ENCODE assay signal across 8 mouse cellular contexts in the genomic region with DNA sequence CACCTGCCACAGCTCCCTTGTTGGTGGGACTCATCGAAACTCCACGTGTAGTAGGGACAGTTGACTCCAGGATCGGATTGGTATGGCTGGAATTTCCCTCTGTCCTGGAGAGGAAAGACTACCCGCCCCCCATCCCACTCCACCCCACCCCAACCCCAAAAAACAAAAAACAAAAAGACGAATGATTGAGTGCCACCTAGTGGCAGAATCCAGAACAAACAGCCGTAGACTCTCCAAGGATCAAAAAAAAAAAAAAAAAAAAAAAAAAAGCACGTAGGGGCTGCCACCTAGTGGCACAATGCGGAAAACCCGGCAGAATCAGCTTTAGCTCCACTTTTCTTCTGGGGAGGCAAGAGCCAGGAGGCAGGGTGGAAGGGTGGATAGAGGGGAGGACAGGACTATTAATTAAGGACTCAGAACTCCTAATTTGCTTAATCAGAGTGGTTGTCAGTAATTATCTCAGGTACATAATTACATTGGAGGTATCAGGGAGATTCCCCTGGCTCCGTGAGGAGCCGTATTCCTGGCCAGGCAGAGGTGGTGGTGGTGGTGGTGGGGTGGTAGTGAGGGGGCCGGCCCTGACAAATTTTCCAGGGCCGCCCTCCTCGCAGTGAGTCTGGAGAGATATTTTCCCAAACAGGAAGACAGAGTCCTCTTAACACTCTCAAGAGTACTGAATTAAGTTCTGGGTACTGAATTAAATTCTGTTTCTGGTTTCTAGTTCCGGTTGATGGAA.
DNase-seq lines count a peak whose midpoint lies in the region; ATAC-seq and TF ChIP-seq lines count a peak whose summit lies in the region.

No protein-coding gene starts in this region.

- TF ChIP-seq CTCF in left cerebral cortex, adult 2 months (IDR thresholded peaks at IDR 0.05) = peak; percentile 70
- TF ChIP-seq CTCF in gastrocnemius, adult 2 months (IDR thresholded peaks at IDR 0.05) = peak; percentile 71

- intact Hi-C loops in left cerebral cortex, adult 2 months (cut with DNase I) = loop anchor here (1.0 to 10.0 kb wide), 4 partner anchors 77 to 364 kb away; no protein-coding TSS in a partner anchor
- intact Hi-C loops in gastrocnemius, adult 2 months (cut with DNase I) = loop anchor here (1.0 to 10.0 kb wide), 3 partner anchors 77 to 361 kb away; partner anchors contain the start of gene Rps13

- peak; percentile 93 for ATAC-seq in inflammation-experienced regulatory T-cells, adult 6 months
- no peak for ATAC-seq in limb, embryonic 12.5 days (ENCODE audit: insufficient number of reproducible peaks, insufficient read depth, low FRiP score, low TSS enrichment, low read depth)
- no peak; the same call in 1 of the 2 replicates for ATAC-seq in midbrain, embryonic 14.5 days (ENCODE audit: low FRiP score, low TSS enrichment)

- DNase-seq in left cerebral cortex, adult 2 months (ENCODE audit: extremely low spot score in 1 of 2, low spot score in 2 of 2) = peak; percentile 32 to 41
- no peak for DNase-seq in left cerebral cortex, adult 11 months (ENCODE audit: low spot score)
- peak; percentile 37 for DNase-seq in cerebellum, adult 9-11 months
- DNase-seq in gastrocnemius, adult 2 months = peak; percentile 57
- DNase-seq in midbrain, embryonic 14.5 days = peak; percentile 90
- peak; percentile 8 to 47 for DNase-seq in spleen, postnatal 36 days (ENCODE audit: low spot score in 2 of 2)

- peaks cover 6% of the 10 kb centered on the region for H3K4me1 ChIP-seq in limb, embryonic 12.5 days (replicated peaks)
- H3K4me1 ChIP-seq in midbrain, embryonic 14.5 days (ENCODE audit: control insufficient read depth, insufficient read depth, low read length) = no peaks in the 10 kb centered on the region

- no peaks in the 10 kb centered on the region for H3K36me3 ChIP-seq in limb, embryonic 12.5 days
- no peaks in the 10 kb centered on the region for H3K36me3 ChIP-seq in midbrain, embryonic 14.5 days (ENCODE audit: control insufficient read depth, insufficient read depth, low read length)

- no peak overlapping the region for H3K9ac ChIP-seq in limb, embryonic 12.5 days (replicated peaks)
- H3K9ac ChIP-seq in midbrain, embryonic 14.5 days (replicated peaks; ENCODE audit: low read length) = no peak overlapping the region

- no peak overlapping the region for H3K27ac ChIP-seq in left cerebral cortex, adult 2 months
- peak overlapping the region; percentile 61 for H3K27ac ChIP-seq in gastrocnemius, adult 2 months
- H3K27ac ChIP-seq in limb, embryonic 12.5 days = no peak overlapping the region
- no peak overlapping the region for H3K27ac ChIP-seq in midbrain, embryonic 14.5 days (replicated peaks; ENCODE audit: low read depth, low read length)

- 26% methylated on average over 15 of the region's 15 CpGs for WGBS in limb, embryonic 12.5 days
- 26% methylated on average over 15 of the region's 15 CpGs for WGBS in midbrain, embryonic 14.5 days

- H3K4me3 ChIP-seq in left cerebral cortex, adult 2 months = peak overlapping the region; percentile 14
- H3K4me3 ChIP-seq in gastrocnemius, adult 2 months = peak overlapping the region; percentile 66
- H3K4me3 ChIP-seq in limb, embryonic 12.5 days (replicated peaks) = peak overlapping the region; percentile 25
- peak overlapping the region; percentile 22 for H3K4me3 ChIP-seq in midbrain, embryonic 14.5 days (replicated peaks; ENCODE audit: low read depth, low read length)

- no peaks in the 10 kb centered on the region for H3K9me3 ChIP-seq in limb, embryonic 12.5 days
- no peaks in the 10 kb centered on the region for H3K9me3 ChIP-seq in midbrain, embryonic 14.5 days (ENCODE audit: control insufficient read depth, low read length)

- peaks cover 28% of the 10 kb centered on the region for H3K27me3 ChIP-seq in limb, embryonic 12.5 days
- no peaks in the 10 kb centered on the region for H3K27me3 ChIP-seq in midbrain, embryonic 14.5 days (ENCODE audit: control insufficient read depth, insufficient read depth, low read length)

- peak overlapping the region; percentile 53 for H3K4me2 ChIP-seq in limb, embryonic 12.5 days
- peak overlapping the region; percentile 59 for H3K4me2 ChIP-seq in midbrain, embryonic 14.5 days (ENCODE audit: low read length)

Comparison
In these comparisons a context has a peak if more than half of its experiments do, and no peak if none do; other contexts are left out.
1. H3K4me3 ChIP-seq: peak in every context shown above with its lines; median percentile 66 in gastrocnemius, adult 2 months; 25 in limb, embryonic 12.5 days; 22 in midbrain, embryonic 14.5 days; 14 in left cerebral cortex, adult 2 months.